Mouse (Mus musculus) cerebellum, adult (tissue): ENCODE results near the gene Tox4.
"Not testable (repeated sequence)": the region's sequence is repeated elsewhere in the genome, so short reads cannot be mapped to it uniquely, and the experiment has no call there.

Experiments
- ATAC-seq: cut with Nextera tagmentation; 2 replicates; pipeline ENCODE4 v1.9.2; 2017; ENCODE audit warnings: mild to moderate bottlenecking, moderate library complexity, mixed read lengths; ENCODE audit not compliant: insufficient number of reproducible peaks, low FRiP score, low TSS enrichment

Gene Tox4

DNA sequence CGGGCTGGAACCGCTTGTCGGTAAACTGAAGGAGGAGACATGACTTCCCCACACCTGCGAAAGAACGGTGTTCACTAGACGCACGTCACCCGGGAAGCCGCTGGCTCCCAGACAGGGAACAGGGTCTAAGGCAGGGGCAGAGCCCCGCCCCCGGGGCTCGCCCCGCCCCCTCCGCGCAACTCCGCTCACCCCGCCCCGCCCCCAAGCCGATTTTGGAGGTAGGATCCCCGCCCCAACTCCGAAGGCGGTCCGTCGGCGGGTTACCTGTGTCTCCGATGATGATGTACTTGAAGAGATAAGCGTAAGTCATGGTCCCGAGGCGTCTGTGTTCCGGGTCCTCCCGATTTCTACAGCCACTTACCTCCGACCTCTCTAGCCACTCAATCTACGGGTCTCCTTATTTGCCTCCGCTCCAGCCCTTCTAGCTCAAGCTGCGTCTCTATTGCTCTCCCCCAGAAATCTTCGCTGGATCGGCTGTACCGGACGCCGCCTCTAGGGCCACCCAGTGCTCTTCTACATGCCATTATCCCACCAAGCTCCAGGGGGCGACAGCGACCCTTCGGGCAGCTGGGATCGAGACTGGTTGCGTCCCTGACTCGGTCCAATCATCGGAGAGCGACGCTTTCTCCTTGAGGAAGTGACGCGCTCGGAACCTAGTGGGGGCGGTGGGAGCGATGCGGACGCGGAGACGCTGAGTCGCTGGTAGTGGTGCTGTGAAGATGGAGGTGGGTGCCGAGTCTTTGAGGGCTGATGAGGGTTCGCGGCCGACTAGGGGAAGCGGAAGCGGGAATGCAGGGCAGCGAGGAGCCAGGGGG lies at the start of gene Tox4, which contains the start of gene Rab2b:
Tox4 (plus strand) TSS at position 215 of the 815 bp plus-strand sequence.
Rab2b (minus strand) TSS at position 614 of the 815 bp plus-strand sequence.
- peak; percentile 99 for ATAC-seq

DNA sequence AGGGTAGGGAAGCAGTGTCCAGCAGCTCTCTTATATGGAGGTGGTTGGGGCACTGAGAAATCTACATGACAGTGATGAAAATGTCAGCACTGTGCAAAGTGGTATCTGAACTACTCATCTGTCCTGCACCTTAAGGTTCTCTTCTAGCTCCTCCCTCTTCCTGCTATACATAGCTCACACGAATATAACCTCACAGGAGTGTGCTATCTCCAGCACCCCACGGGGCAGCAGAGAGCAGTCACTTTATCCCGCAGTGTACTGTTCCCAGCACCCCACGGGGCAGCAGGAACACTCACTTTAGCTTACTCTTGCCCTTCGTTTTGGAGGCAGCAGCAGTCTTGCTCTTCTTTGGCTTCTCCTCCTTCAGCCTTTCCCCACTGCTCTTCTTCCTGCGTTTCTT lies 46.7 kb upstream of the Tox4 start:
- no peak for ATAC-seq

DNA sequence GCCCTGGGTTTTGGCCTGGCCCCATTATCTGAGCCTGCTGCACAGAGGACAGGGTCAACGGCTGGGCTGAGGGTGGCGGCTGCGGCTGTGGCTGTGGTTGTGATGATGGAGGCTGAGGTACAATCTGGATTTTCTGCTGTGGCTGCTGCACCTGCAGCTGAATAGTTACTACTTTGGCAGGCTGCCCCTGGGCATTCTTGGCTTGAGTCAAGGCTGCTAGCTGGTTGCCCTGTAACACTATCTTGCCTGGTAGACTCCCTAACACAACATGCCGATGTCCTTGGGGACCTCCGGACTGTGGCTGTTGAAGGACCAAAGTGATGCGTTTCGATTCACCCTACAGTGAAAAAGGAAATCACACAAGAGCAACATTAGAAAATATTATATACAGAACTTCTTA lies 43.8 kb upstream of the Tox4 start:
- ATAC-seq, result no peak

DNA sequence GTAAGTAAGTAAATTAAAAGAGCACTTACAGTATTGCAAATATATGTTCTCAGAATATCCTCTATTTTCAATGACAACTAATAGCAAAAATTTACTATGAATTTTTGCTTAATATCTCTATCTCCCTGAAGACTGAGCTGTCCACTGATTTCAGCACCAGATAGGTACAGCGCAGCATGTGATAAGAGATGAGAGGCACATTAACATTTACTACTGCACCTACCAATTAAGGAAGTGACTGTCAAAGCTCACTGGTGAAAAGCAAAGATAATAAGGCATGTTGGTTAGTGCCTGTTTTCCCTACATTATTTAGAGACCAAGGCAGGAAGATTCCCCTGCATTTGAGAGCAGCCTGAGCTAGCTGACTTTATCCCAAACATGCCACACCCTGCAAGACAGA lies 42.7 kb upstream of the Tox4 start:
- no peak for ATAC-seq

DNA sequence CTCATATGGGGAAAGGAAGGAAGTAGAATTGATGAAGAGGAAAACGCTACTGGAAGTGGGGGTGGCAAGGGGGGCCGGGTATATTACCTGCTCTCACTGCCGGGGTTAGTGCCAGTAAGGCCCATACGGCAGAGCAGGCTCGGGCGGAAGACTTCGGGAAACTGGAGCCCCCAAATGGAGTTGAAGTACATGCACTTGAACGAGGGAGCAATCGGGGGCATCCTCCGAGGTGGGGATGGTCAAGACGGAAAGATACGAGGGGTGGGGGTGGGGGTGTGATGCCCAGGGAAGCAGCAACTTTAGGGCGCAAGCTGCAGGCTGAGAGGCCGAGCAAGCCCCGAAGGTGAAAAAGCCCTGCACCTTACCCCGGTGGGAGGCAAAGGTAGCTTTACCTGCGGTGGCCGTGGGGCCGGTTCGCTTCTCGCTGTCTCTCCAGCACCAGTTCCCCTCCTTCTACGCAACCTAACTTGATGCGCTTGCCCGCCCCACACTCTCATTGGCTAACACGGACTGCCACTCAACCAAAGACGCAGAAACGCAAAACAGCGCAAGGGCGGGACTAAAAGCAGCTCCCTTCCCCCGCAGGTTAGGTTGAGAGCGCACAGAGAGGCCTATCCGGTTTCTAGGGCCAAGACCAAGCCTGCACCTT lies 34.8 kb upstream of the Tox4 start:
- peak; percentile 99 for ATAC-seq

DNA sequence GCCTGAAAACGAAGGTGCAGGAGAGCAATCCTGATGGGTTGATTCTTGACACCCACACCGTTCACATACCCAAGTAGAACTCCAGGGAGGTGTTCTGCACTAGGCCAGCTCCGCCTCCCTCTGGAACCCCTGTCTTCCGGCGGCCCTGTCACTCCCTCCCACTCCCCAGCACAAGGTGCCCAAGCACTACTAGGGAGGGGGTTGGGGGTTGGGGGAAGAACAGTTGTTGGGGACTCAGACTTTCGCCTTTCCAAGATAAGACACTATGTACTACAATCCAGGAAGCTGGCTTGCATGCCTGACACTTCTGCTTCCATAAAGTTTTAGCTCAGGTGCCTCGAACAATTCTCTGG lies 34.3 kb upstream of the Tox4 start:
- no peak for ATAC-seq

DNA sequence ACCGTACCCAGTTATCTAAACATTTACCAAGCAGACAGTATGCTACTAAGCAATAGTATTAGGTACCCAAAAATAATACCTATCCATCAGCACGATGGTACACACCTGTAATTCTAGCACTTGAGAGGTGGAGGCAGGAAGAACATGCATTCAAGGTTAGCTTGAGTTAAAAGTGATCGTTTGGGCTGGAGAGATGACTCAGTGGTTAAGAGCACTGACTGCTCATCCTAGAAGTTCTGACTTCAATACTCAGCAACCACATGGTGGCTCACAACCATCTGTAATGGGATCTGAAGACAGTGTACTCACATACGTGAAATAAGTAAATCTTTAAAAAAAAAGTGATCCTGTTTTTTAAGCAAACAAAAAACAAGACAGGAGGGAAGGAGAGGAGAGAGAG lies 32.8 kb upstream of the Tox4 start:
- no peak for ATAC-seq

DNA sequence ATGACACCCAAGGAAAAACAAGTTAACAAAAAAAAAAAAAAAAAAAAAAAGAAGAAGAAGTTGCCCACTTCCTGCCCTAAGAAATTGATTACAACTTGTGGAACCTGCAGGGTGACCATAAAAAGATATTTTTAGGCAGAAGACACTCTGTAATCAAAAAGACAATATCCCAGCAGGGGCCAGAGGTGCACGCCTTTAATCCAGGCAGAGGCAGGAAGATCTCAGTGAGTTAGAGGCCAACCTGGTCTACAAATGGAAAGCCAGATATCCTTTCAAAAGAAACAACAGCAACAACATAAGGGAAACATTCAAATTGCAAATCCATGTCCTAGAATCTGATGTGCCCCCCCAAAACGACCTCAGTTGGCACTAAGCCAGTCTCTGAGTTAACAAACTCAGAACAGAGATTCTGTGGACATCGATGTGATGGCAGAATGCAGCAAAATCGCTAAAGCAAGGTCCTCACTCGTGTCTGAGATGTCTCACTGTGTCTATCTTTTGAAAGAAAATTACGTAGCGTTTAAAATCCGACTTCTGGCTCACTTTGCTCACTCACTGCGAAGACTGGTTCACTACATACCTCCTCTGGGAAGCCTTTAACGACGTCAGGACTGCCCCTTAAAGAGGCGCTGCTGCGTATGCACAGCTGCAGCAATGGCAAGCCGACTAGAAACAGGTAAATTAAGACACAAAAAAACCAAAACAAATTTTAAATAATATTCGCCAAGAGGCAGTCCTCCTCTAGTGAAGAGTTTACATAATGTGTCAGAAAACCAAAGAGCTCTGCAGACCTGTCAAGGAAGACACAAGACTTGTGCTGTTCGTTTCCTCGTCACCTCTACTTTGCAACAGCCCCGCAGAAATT lies 22.4 kb upstream of the Tox4 start:
- no peak for ATAC-seq

DNA sequence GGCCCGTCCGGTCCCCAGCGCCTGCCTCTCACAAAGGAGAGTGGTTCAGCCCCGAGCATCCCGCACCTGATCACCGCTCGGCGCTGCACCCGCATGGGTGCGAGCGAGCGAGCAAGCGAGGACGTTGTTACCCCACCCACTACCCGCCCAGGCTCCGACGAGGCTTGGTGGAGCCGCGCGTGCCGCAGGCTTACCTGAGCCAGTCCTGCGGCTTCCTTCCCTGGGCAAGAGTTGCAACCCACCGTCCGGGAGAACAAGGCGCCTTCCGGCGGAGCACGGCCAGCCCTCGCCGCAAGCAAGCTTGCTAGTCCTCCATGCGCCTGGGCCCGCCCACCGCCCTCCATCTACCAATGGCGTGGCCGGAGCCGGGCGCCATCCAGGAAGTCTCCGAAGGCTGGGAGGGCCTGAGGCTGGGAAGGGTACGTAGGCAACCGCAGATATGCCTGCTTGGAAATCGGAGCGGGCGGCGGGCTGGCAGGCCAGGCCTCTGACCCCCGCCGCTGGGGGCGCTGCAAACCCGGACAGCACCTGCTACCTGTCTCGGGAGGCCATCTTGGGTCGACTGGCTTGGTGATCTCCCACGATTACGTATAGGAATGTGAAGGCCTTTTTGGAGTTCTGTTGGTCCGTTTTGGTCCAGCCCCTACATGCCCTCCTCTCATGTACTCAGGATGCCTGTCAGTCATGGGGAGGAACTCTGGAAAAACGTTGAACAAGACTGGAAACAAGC lies 21.3 kb upstream of the Tox4 start, which contains the start of gene Chd8:
Chd8 (minus strand) TSS at position 297 of the 730 bp plus-strand sequence.
- peak; percentile 100 for ATAC-seq

DNA sequence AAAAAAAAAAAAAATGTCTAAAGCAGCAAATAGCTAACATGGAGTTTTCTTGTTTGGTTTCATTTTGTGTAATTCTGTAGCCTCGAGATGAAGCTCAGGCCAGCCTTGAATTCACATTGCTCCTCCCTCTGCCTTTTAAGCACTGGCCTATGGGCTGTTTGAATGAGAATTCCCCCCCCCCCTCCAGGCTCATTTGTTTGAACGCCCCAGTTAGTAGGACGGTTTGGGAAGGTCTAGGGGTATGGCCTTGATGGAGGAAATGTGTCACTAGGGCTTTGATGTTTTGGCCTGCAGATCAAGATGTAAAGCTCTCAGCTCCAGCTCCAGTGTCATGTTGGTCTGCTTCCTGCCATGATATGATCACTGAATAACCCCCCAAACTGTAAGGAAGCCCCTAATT lies 6.2 kb upstream of the Tox4 start:
- no peak for ATAC-seq

DNA sequence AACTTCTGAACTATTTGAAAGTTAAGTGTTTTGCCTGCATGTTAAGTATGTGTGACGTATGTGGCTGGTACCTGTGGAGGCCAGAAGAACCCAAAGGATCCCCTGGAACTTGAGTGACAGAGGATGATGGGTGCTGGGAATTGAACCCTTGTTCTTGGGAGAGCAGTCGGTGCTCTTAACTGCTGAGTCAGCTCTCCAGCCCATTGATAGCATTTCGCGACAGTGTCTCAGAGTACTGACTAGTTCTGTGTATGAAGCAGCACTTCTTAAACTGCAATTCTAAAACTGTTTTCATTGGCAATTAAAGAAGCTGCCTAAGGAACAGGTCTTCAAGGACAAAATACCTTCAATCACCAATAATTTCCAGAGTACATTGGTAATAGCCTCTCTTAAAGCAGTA lies 1.7 kb upstream of the Tox4 start:
- no peak for ATAC-seq

DNA sequence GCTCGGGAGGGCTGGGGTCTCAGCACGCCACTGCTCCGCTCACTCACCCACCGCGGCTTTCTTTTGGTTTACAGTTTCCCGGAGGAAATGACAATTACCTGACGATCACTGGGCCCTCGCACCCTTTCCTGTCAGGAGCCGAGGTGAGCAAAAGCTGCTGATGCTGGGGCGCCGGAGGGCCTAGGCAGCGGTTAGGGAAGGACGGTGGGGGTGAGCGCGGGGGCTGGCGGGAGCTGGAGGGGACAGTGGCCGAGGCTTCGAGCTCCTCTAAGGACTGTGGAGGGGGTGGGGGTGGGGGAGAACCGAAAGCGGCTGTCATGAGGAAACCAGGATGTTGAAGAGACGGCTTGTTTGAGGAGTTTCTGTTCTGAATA lies 788 bp downstream of the Tox4 start:
- no peak for ATAC-seq

DNA sequence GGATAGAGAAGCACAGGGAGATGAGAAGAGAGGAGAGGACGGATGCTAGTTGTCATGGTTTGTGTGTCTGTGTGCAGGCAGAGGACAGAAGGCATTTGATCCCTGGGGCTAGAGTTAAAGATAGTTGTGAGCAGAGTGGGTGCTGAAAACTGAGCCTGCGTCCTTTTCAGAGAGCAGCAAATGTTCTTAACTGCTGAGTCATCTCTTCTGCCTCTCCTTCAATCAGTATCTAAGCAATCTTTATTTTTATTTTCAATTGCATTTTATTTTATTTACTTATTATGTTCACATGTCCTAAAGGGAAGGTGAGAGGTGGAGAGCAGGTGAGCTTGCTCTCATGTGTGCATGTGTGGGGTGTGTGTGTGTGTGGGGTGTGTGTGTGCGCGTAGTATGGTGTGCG lies 4.7 kb downstream of the Tox4 start:
- ATAC-seq, result no peak

DNA sequence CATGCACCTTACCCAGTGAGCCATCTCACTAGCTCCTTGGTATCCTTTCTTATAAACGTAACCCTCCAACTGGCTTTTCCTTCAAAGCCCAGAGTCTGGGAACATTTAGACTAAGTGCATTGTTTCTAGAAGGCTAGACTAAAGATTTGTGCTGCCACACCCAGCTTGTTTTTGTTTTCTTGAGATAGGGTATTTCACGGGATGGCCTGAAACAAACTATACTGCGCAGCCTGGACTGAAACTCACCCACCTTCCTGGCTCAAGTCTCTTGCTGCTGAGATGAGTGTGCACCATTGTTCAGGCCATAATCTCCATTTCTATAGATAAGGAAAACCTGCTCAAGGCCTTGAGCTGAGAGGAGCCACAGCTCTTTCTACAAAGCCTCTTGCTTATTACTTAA lies 5.2 kb downstream of the Tox4 start:
- ATAC-seq, result no peak

DNA sequence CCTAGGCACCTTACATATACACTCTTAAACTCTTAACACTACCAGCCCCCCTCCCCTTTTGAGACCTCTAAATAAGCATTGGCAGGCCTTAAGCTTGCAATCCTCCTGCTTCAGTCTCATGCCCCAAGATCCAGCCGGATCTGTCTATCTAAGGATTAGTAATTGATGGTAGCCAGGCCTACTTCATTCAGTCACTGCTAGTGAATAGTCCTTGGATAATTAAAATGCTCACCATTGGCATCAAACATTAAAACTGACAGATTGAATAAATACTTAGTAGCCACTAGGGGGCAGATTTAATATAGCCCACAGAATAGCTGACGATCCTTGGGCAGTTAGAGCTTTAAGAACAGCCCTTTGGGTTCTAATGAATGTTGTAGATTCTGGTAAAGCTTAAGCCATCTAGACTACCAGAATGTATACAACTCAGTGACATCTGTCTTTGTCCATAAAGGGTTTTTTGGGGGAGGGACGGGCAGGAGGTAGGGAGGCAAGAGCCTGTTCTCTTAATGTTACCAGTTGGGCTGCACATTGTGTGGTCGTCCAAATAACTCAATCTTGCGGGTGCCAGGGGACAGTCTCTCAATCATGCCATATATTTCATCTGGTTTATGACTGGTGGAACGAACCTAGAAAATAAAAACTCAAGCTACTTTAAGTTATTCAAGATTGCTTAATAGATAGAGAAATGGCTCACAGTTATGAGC lies 16.8 kb downstream of the Tox4 start:
- ATAC-seq, result peak; percentile 52; the same call in 1 of the 2 replicates

DNA sequence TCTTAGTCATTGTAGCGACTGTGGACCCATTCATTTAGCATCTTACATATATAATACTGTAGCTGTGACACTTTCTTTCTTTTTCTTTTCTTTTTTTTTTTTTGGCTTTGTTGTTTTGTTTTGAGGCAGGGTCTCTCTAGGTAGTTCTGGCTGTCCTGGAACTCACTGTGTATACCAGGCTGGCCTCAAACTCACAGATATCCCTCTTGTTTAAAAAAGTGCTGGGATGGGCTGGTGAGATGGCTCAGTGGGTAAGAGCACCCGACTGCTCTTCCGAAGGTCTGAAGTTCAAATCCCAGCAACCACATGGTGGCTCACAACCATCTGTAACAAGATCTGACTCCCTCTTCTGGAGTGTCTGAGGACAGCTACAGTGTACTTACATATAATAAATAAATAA lies 24.6 kb downstream of the Tox4 start:
- ATAC-seq, result not testable (repeated sequence)

DNA sequence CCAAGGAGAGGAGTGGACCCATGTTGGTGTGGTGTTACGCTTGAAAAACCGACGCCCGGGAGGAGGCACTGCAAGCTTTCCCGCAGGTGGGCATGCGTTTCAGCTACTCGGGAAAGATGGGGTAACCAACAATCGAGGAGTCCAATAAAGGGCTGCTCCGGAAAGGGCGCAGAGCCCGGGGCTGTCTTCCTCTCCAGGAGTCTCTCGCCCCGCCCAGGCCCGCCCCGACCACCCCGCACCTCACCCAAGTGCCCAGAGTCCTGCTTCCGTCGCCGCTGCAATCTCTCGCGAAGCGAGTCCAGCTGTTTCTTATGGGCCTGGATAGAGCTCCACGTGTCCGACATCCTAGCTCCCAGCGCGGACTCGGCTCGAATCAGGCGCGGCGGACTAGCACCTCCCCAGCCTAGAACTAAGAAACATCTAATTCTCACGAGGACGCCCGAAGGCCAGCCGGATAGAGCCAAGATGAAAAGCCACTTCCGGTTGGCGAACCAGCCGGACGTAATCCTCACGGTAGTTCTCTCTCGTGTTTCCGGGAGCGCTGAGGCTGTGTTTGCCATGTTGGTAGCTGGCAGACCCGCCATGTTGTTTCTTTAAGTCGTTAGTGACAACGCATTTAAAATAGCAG lies 25.8 kb downstream of the Tox4 start, which contains the start of gene Mettl3:
Mettl3 (minus strand) TSS at position 485 of the 628 bp plus-strand sequence.
- ATAC-seq, result peak; percentile 96

DNA sequence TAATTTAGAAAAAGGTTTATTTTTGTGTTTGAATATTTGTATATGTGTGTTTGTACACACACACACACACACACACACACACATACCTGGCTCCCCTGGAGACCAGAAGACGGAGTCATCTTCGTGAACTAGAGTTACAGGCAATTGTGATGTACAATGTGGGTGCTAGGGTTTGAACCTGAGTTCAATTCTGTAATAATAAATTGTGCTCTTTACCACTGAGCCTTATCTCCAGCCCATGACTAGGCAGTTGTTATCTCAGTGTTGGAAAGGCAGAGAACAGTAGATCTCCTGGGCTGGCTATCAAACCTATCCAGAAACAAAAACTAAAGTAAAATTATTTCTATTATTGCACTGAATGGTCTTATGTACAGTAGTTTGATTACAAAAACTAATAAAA lies 27.2 kb downstream of the Tox4 start:
- ATAC-seq, result no peak

DNA sequence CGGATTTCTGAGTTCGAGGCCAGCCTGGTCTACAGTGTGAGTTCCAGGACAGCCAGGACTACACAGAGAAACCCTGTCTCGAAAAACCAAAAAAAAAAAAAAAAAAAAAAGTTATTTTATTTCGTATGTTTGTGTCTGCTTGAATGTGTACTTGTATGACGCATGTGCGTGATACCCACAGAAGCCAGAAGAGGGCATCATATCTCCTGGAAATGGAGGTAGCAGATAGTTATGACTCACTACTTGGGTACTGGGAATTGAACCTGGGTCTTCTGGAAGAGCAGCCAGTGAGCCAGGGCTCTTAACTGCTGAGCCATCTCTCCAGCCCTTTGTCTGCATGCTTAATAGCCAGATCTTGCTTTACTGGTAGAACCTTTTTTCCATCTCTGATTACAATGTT lies 31.4 kb downstream of the Tox4 start:
- ATAC-seq, result not testable (repeated sequence)
